Mouse (Mus musculus) inflammation-experienced regulatory T-cells, adult 6 months (primary cell): ENCODE data around the gene Slc12a1. TPM values are rescaled to one million over a fixed set of nuclear protein-coding genes. Genes with fewer than 3 reads are reported as not detected.

Source experiments
- ATAC-seq: one replicate; pipeline ENCODE4 v1.8.0; 2017
- polyA plus RNA-seq, 3 experiments: library from polyadenylated mRNA; unstranded; fragments of 100-300 nt; shearing (Covaris generic); gene quantifications; one replicate each; pipeline ENCODE4 v1.2.1; 2017

Slc12a1 gene
- polyA plus RNA-seq, 3 experiments from 2014 or later: not detected

DNA sequence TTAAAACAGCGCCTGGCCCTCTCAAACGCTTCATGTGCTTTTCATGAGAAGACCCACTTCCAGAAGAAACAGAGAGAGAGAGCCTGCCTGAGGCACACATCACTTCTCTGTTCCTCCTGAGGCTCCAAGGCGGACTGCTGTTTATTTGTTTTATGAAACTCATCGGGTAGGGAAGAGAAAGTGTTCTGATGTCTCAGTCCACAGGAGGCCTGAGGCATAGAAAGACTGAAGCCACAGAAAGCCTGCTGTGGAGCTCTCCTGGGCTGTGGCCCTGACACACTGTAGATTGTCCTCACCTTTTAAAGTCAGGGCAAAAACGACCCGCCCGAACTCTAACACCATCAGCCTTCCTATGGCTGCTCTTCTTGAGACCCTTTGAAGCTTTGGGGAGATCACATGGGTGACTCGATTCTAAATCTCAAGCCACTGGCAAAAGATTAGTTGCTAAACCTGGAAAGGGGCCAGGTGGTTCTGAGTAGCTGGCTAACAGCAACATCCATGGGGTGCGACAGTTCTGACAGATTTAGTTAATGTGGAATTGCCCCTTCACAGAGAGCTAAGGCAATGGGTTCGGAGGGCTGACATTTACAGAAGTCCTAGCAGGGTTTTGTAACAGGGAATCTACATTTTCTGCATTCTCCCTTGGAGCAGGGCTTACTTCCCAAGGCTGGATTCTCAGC is 59.7 kb downstream of the Slc12a1 start:
- no peak for ATAC-seq

DNA sequence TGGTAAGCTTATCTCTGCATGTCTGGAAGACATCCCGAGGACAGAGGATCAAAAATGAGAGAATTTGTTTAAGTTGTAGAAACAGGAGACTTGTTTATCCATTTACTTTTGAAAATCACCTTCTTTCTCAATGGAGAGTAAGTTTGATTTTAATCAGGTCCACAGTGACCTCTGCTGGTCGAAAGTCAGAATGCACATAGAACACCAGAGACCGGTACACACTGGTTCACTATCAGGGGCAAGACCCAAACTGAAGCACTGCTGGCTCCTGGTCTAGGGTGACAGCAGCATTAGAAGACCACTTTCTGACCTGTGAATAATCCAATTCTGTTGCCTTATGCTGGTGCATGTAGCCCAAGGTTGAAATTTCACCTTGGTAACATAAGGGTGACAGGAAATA is 62.3 kb downstream of the Slc12a1 start:
- peak; percentile 65 for ATAC-seq

DNA sequence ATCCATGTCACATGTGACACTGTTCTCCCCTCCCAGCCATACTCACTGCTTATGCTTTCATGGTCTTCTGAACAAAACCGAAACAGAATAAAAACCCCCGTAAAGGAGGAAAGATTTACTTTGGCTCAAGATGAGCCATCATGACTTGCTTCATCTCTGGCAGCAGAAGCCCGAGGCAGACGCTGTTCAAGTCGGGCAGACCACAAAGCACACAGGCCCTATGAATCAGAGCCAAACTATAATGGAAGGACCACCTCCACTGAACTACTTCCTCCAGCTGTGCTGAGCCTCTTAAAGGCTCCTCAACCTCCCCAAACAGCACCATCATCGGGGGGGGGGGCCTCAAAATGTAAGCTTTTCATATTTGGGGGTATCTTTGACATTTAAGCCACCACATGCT is 65.0 kb downstream of the Slc12a1 start:
- no peak for ATAC-seq

DNA sequence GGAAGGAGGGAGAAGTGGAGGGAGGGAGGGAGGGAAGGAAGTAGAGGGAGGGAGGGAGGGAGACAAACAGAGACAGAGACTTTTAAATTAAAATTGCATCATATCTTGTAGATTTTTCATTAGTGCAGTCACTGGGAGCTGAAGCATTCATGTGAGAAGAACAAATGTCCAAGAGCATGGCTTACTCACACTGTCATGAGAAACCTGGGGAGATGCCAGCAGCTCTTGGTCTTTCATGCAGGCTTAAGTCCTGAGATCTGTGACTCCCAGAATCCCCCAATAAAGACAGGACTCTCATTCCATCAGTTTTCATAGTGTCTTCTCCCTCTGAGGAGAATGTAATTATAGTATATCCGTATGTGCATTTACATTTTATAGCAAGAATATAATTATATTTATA is 66.3 kb downstream of the Slc12a1 start:
- ATAC-seq: no peak

DNA sequence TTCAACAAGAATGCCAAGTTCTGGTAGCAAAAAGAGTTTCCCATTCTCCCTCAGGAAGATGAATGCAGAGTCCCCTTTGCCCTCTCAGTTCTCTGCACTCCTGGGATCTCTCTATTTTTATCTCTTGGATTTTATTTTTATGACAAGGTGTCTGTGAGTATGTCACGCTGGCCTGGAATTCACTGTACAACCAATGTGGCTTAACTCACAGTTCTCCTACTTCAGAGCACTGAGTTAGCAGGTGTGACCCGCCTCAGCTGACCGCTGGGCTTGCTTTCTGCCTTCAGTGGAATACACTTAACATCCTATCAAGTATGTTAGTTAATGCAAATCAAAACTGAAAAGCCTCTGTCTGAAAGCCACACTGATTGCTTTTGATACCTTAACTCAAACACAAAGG is 67.0 kb downstream of the Slc12a1 start:
- ATAC-seq: no peak

DNA sequence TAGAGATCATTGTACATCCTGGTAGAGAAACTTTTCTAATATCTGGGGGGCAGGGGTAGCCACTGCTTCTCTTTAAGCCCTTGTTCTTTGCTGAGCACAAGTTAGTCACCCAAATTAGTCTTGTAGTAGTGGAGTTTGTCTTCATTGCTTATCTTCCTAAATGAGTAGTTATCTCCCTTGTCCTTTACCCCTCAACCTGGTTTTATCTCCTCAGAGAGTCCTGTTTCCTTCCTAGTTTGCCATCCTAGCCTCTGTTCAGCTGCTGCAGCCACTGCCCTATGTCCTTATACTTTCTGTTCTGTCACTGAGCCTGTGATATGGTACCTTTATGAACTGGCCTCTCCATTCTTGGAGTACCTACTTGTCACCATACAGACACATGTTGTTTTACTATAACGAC is 69.4 kb downstream of the Slc12a1 start:
- ATAC-seq: no peak

DNA sequence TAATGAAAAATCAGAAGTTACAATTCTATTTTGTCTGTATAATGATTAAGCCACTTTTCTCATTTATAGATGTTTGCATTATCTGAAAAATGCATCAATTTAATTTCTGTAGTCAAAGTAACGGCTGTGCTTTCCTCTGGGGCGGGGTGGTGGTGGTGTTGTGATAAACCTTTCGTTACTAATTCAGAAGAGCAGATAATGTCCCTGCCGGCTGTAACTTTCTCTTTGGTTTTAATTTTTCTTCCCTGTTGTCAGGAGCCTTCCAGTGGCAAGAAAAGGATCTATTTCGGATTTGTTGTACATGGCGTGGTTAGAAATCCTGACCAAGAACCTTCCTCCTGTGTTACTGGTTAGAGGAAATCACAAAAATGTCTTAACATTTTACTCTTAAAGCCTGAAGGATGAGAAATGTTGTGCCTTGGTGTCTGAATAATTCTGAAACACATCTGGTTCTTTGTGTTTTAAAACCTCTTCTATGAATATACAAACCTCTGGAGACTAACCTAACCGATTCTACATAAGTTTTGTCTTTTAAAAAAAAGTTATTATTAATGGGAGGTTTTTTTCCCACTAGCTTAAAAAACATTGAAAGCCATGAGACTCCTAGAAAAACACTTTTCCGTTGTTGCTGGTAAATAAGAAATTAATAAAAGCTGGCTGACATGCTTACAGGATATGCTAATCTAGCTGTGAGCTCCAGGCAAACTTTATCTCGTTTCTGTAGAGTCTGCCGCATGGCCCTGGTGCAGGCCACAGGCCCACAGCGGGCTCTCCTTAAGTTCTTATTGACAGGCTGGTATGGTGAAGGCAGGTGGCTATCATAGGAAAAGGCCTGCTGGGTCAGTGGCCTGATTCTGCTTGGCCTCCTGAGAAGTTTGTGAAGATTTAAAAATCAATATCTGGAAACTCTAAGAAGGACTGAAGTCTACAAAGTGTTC is 76.4 kb downstream of the Slc12a1 start:
- no peak for ATAC-seq

DNA sequence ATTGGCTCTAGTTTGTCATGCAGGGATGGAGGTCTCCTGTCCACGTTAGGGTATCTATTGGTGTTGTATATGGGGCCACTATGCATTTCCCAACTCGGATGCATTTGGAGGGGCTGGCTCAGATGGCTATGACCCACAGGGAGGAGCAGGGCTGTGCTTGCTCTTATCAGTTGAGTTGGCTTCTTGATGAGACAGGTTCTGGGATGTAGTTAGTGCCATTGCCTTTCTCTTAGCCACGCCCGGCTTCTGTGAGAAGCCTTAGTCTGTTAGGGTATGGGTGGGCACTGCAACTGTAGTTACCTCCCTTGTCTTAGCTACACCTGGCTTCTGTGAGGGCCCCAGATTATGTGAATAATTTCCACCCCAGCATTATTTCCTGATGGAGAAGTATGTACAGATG is 79.9 kb downstream of the Slc12a1 start:
- no peak for ATAC-seq

DNA sequence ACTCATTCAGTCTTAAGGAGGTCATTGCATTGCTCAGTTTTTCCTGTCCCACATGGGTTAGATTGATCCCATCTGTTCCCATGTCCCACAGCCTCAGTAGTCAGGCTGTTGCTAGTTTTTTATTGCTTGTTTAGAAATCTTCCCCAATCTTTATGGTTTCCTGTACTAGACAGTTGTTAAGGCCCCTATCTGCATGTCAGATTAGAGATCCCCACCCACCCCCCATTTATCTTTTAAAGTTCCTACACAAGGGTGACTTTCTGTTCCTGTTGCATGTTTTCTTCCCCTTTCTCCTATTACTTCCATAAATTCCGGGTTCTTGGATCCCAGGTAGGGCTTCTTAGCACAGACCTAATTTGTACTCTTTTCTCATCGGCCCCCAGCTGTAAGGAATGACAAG is 81.2 kb downstream of the Slc12a1 start:
- no peak for ATAC-seq

DNA sequence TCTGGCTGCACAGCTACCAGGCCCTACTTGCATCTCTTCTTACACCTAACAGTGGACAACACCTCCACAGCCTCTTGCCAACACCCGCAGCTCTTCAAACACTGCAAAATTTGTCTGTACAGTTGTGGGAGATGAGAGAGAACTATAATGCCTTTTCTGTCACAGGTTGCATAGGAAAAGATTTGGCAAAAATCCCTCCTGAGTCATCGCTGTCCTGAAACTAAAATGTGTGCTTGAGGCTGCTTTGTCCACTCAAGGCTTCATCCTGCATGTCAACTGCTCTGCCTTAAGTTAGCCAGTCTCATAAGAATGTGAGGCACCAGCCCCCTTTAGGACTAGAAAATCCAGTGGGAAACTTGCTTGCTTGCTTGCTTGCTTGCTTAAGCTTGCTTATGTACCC is 81.7 kb downstream of the Slc12a1 start:
- no peak for ATAC-seq

DNA sequence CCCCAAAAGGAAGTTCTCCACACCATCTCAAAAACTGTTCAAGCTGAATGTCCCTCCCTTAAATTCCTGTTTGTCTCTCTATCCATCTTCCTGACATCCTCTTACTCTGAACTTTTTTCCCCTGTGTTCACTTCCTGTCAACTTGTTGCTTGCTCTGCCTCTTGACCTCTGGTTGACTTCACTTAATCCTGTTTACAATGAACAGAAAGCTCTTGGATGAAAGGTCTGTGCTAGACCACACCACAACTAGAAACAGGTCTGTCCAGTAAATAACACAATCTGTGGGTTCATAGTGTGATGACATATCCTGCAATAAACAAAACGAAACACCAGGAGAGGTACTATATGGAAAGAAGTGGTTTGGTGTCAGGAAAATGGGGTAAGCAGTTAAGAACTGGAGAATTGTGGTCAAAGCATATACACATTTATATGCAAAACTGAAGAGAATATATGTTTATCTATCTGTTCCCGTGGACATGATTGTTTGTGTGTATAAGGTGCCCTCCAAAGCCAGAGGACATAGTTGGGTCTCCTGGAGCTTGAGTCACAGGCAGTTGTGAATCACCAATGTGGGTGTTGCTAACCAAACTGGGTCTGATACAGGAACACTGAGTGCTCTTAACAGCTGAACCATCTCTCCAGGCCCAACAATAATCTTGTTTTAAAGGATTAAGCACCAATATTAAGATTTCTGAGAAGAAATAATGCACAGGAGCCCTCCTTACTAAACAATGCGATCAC is 93.4 kb downstream of the Slc12a1 start:
- ATAC-seq: no peak

DNA sequence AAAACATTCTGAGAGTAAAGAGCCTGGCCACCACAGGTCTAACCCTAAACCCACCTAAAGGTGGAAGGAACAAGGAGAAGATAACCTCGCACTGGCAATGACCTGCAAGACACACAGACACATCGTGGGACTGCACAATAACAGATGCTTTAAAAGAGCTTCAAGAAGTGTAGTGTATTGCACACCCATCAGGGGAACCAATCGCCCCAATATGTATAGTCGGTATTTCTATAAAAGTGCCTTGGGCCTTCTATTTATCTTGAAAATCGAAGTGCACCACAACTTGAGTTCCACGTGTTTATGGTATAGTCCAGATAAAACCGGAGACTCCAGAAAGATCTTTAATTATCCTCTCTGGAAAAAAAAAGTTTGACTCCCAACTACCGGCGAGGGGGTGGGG is 94.4 kb downstream of the Slc12a1 start:
- ATAC-seq: no peak

DNA sequence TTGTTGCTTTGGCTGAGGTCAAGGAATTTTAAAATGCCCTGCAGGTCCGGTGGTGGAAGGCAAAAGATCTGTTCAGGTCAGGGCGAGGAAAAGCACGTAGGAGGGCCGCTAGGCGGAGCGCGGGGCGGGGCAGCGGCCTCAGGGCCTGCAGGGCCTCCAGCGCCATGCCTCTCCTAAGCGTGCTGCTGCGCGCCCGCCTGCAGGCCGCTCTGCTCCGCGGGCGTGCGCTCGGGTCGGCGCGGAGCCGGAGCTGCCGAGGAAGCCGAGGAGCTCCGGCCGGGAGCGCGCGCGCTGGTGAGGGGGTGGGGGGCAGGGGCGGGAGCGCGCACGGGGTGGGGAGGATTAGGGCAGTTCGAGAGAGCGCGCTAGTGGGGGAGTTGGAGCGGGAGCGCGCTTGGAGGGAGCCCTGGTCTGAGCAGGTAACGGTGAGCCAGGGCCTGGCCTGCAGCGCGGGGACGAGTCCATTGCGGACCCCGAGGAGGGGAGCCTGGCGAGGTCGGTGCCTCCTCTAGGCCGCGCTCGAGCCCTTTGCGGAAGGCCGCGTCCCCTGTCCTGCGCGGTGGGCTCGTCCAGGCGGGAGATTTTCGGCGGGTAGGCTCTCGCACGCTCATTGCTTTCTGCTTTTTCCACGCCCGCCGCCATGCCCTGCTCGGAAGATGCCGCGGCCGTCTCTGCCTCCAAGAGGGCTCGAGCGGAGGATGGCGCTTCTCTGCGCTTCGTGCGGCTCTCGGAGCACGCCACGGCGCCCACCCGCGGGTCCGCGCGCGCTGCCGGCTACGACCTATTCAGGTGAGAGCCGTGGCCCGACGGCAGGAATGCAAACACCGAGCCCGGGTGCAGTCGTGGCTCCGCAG is 95.0 kb downstream of the Slc12a1 start, which contains the start of gene Dut:
Gene Dut, plus strand, starts transcription at position 83 of the 854 bp plus-strand sequence.
- ATAC-seq: peak; percentile 94

DNA sequence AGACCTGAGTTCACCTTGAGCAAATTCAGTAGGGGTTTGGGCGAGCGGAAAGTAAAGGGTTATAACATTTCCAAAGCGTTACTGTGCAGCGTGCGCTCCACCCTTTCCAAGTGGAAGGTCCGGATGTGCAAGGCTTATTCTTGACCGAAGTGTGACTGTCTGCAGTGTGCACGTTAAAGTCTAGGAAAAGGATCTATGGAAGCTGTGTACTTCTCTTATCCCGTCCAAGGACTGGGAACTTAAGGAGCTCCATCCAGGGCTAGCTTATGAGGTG is 95.6 kb downstream of the Slc12a1 start:
- ATAC-seq: no peak

DNA sequence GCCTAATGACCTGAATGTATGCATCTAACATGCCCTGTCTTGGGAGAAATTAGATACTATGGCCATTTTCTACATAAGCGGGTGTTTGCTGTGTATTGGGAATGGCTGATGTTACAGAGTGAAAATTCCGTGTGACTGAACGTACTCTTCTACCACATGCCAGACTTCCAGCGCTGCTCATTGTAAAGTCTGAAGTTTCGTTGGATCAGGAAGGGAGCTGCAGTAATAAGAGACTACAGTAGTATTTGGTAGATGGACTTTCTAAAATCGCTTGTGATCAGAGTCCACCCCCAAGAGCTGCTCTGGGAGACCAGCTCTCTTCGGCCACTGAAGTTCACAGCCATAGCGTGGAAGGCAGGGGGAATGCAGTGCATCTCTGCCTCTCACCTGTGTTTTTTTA is 96.0 kb downstream of the Slc12a1 start:
- ATAC-seq: no peak

DNA sequence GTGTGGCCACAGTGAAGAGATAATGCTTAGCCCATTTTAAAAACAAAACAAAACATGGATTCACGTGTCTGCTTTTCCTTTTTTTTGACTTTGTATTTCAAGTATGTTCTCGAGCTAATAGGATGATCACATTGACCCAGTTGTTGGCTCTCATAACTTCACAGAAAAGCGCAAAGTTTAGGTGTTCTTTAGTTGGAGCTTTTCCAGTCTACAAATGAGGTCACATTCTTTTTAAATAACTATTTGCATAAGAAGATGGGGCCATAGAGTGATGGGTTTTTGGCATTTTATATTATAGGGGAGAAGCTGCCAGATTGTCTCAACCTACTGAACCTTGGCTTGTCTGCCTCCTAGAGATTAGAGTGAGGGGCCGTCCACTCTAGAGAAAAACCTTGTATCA is 97.0 kb downstream of the Slc12a1 start:
- ATAC-seq: no peak

DNA sequence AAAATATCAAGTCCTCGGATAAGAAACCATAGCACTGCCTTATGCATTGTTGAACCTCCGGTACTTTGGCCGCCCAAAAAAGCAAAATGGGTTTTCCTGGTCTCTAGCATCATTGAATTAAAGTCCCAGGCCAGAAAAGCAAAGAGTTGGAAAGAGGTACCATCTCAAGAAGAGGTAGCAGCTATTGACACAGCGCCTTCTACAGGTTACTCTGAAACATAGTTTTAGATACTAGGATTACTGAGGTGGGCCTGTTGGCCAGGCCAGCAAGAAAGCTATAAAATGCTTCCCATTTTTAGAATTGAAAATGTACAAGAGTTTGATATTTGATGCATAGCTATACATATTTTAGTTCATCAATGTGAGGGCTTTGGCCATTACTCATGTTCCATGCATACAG is 97.6 kb downstream of the Slc12a1 start:
- ATAC-seq: no peak

DNA sequence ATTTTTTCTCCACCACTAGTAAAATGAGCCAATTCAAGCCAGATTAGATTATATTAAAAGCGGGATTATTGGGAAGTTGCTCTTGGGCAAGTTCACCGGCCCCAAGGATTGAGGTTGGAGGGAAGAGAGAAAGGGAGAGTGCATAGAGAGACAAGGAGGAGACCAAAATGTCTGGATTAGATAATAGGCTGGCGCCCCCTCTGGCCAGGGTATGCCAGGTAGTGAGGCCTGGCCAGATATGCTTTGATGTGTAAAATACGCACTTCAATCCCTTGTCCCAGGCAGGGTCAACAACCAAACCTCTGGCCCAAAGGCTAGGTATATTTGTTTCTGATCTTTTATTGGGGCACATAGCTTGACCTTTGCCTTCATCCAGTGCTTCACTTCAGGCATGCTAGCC is 99.5 kb downstream of the Slc12a1 start:
- ATAC-seq: no peak

DNA sequence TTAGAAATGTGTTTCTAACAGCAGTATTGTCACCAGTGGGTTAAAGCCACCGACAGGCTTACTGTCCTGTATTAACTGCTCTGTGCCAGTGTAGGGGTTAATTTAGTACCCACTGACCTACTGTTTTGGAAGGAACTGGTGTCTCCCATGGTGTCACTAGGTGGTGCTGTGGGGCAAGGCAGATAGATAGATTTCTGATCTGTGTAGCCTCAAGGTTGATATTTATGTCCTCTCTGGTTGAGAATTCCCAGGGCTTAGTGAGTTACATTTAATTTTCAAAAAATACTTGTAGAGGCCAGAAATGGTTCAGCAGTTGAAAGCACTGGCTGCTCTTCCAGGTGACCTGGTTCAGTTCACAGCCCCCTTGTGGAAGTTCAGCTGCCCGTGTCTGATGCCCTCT is 100.0 kb downstream of the Slc12a1 start:
- no peak for ATAC-seq

DNA sequence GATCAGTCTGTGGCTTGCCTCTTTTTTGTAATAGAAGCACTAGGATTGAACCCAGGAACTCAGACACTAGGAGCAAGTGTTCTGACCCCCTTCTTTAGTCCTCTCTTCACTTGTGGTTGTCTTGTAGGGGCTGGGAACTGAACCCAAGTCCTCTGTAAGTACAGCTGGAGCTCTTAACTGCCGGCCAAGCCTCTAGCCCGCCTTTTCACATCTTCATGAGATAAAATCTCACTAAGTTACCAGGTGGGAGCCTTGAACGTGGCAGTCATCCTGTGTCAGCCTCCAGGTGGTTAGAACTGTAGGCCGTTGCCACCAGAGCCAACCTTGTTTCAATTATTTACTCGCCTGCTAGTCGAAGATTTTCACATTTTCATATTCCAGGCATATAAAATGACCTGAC is 101.4 kb downstream of the Slc12a1 start:
- no peak for ATAC-seq

DNA sequence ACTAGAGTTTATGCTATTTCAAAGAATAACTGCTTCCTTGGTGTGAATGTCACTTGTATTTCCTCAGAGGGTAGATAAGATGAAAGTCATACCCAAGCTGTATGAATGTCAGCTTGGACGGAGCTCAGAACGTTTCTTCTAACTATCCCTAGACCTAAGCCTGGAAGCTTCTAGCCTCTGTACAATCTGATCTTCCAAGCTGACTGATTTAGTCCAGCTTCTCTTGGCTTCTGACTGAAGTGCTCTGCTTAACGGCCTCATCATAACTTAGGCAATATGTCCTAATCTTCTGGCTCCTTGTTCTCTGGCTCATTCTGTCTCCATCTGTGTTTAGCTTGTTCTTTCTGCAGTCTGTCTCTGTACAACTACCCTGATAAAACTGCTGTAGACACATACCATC is 102.3 kb downstream of the Slc12a1 start:
- no peak for ATAC-seq

DNA sequence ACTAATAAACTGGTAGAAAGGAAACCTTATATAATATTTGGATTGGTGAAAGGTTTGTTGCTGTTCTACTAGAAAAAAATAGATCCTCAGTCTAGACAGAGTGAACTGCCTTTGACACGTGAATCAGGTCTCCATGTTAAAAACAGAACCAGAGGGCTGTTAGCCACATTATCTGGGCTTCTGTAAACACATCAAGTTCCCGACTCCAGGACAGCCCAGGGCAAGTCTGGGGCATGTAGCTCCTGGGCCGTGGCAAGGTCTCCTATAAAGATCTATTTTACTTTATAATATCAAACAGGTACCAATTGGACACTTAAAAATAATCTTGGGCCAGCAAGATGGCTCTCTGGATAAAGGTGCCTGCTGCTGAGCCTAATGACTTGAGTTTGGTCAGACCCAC is 103.6 kb downstream of the Slc12a1 start:
- no peak for ATAC-seq
